Mouse (Mus musculus): Measurements from ENCODE around the gene Mex3a. TPM values are rescaled to one million over a fixed set of nuclear protein-coding genes. Genes with fewer than 3 reads are reported as not detected.

Gene Mex3a
- total RNA-seq, 1 experiment from 2014 or later, result 0.47 TPM

GRCm38 (mm10) chr3:88503881-88504746 lies 28.1 kb upstream of the Mex3a start:
- ATAC-seq (ENCODE audit: extremely low read depth, insufficient number of reproducible peaks, low FRiP score, poor library complexity, severe bottlenecking), result no peak

GRCm38 (mm10) chr3:88505081-88505480 lies 27.1 kb upstream of the Mex3a start:
- no peak for ATAC-seq (ENCODE audit: extremely low read depth, insufficient number of reproducible peaks, low FRiP score, poor library complexity, severe bottlenecking)

- ATAC-seq (ENCODE audit: extremely low read depth, insufficient number of reproducible peaks, low FRiP score, poor library complexity, severe bottlenecking), result no peak
Observed at GRCm38 (mm10) chr3:88505765-88506164, 26.4 kb upstream of the Mex3a start.

- ATAC-seq (ENCODE audit: extremely low read depth, insufficient number of reproducible peaks, low FRiP score, poor library complexity, severe bottlenecking), result no peak
Observed at GRCm38 (mm10) chr3:88509250-88509649, 22.9 kb upstream of the Mex3a start.

GRCm38 (mm10) chr3:88509692-88510420 lies 22.3 kb upstream of the Mex3a start, which contains the start of gene Lmna:
TSS of gene Lmna (minus strand) at chr3:88509956.
- ATAC-seq (ENCODE audit: extremely low read depth, insufficient number of reproducible peaks, low FRiP score, poor library complexity, severe bottlenecking), result peak; percentile 89

GRCm38 (mm10) chr3:88510421-88511289 lies 21.5 kb upstream of the Mex3a start:
- ATAC-seq (ENCODE audit: extremely low read depth, insufficient number of reproducible peaks, low FRiP score, poor library complexity, severe bottlenecking), result no peak

- no peak for ATAC-seq (ENCODE audit: extremely low read depth, insufficient number of reproducible peaks, low FRiP score, poor library complexity, severe bottlenecking)
Observed at GRCm38 (mm10) chr3:88511559-88511958, 20.6 kb upstream of the Mex3a start.

- no peak for ATAC-seq (ENCODE audit: extremely low read depth, insufficient number of reproducible peaks, low FRiP score, poor library complexity, severe bottlenecking)
Observed at GRCm38 (mm10) chr3:88512141-88512895, 19.9 kb upstream of the Mex3a start.

- ATAC-seq (ENCODE audit: extremely low read depth, insufficient number of reproducible peaks, low FRiP score, poor library complexity, severe bottlenecking), result no peak
Observed at GRCm38 (mm10) chr3:88512896-88513545, 19.2 kb upstream of the Mex3a start.

GRCm38 (mm10) chr3:88513546-88514115 lies 18.6 kb upstream of the Mex3a start:
- no peak for ATAC-seq (ENCODE audit: extremely low read depth, insufficient number of reproducible peaks, low FRiP score, poor library complexity, severe bottlenecking)

GRCm38 (mm10) chr3:88514231-88515094 lies 17.7 kb upstream of the Mex3a start:
- no peak for ATAC-seq (ENCODE audit: extremely low read depth, insufficient number of reproducible peaks, low FRiP score, poor library complexity, severe bottlenecking)

GRCm38 (mm10) chr3:88515095-88515386 lies 17.2 kb upstream of the Mex3a start:
- ATAC-seq (ENCODE audit: extremely low read depth, insufficient number of reproducible peaks, low FRiP score, poor library complexity, severe bottlenecking), result no peak

GRCm38 (mm10) chr3:88516407-88516806 lies 15.8 kb upstream of the Mex3a start:
- no peak for ATAC-seq (ENCODE audit: extremely low read depth, insufficient number of reproducible peaks, low FRiP score, poor library complexity, severe bottlenecking)

GRCm38 (mm10) chr3:88518411-88518810 lies 13.8 kb upstream of the Mex3a start:
- ATAC-seq (ENCODE audit: extremely low read depth, insufficient number of reproducible peaks, low FRiP score, poor library complexity, severe bottlenecking), result no peak

GRCm38 (mm10) chr3:88520078-88520477 lies 12.1 kb upstream of the Mex3a start:
- ATAC-seq (ENCODE audit: extremely low read depth, insufficient number of reproducible peaks, low FRiP score, poor library complexity, severe bottlenecking), result no peak

- ATAC-seq (ENCODE audit: extremely low read depth, insufficient number of reproducible peaks, low FRiP score, poor library complexity, severe bottlenecking), result no peak
Observed at GRCm38 (mm10) chr3:88521156-88521555, 11.0 kb upstream of the Mex3a start.

- peak; percentile 67 for ATAC-seq (ENCODE audit: extremely low read depth, insufficient number of reproducible peaks, low FRiP score, poor library complexity, severe bottlenecking)
Observed at GRCm38 (mm10) chr3:88521803-88522331, 10.3 kb upstream of the Mex3a start.
